8 mouse cellular contexts compared by ENCODE assay signal in the genomic region with DNA sequence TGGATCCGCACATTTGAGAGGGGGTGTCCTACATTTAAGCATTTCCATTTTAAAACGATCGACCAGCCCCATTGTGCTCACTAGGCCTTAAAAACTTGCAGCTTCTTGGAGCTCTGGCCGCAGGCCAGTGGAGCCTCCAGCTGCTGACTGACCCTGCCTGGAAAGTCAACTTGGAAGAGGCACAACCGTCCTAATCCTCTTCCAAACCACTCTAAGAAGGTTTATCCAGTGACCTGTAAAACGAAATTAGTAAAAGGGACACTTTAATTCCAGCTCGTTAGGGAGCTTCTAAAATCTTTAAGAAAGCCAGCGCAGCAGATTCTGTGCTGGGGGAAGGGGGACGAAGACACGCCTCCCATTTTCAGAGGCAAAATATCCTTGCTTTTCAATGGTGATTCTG.
DNase-seq lines count a peak whose midpoint lies in the region; ATAC-seq and TF ChIP-seq lines count a peak whose summit lies in the region.

No protein-coding gene starts in this region.

- DNase-seq in hindbrain, postnatal 0 days (ENCODE audit: low spot score): peak; percentile 15
- DNase-seq in hindbrain, embryonic 10.5 days (ENCODE audit: low spot score): no peak
- peak; percentile 37 for DNase-seq in fibroblast of lung, adult 2 months (ENCODE audit: low read depth)
- DNase-seq in retina, adult 2 months (ENCODE audit: low read depth, low spot score): peak; percentile 74
- DNase-seq in right cerebral cortex, postnatal 36 days (ENCODE audit: low spot score in 2 of 2): no peak
- DNase-seq in embryo, embryonic 11 days: no peak

- H3K27ac ChIP-seq in hindbrain, postnatal 0 days: no peak overlapping the region
- no peak overlapping the region for H3K27ac ChIP-seq in hindbrain, embryonic 10.5 days
- H3K27ac ChIP-seq in kidney, embryonic 16.5 days (ENCODE audit: low read length): peak overlapping the region; percentile 73

- H3K4me1 ChIP-seq in hindbrain, postnatal 0 days (ENCODE audit: insufficient read depth, low read length): no peaks in the 10 kb centered on the region
- H3K4me1 ChIP-seq in hindbrain, embryonic 10.5 days (replicated peaks): no peaks in the 10 kb centered on the region
- H3K4me1 ChIP-seq in kidney, embryonic 16.5 days (ENCODE audit: insufficient read depth, low read length): no peaks in the 10 kb centered on the region

- WGBS in hindbrain, postnatal 0 days: 37% methylated on average over 10 of the region's 10 CpGs
- WGBS in hindbrain, embryonic 10.5 days: 74% methylated on average over 10 of the region's 10 CpGs
- 62% methylated on average over 10 of the region's 10 CpGs for WGBS in kidney, embryonic 16.5 days

- no peaks in the 10 kb centered on the region for H3K9me3 ChIP-seq in hindbrain, postnatal 0 days (ENCODE audit: low read length)
- no peaks in the 10 kb centered on the region for H3K9me3 ChIP-seq in hindbrain, embryonic 10.5 days
- no peaks in the 10 kb centered on the region for H3K9me3 ChIP-seq in kidney, embryonic 16.5 days (ENCODE audit: low read length)

- TF ChIP-seq CTCF in hindbrain, postnatal 0 days (IDR thresholded peaks at IDR 0.05; ENCODE audit: low read depth): no peak

- no peak overlapping the region for H3K4me2 ChIP-seq in hindbrain, postnatal 0 days (ENCODE audit: low read depth, low read length)
- H3K4me2 ChIP-seq in kidney, embryonic 16.5 days (replicated peaks; ENCODE audit: low read depth, low read length): no peak overlapping the region

- H3K9ac ChIP-seq in hindbrain, postnatal 0 days (replicated peaks; ENCODE audit: low read length): no peak overlapping the region
- H3K9ac ChIP-seq in kidney, embryonic 16.5 days (replicated peaks; ENCODE audit: low read length): no peak overlapping the region

- no peaks in the 10 kb centered on the region for H3K27me3 ChIP-seq in hindbrain, postnatal 0 days (ENCODE audit: insufficient read depth, low read length)
- H3K27me3 ChIP-seq in hindbrain, embryonic 10.5 days (ENCODE audit: insufficient read depth, poor library complexity, severe bottlenecking): peaks cover 6% of the 10 kb centered on the region; the same call in 1 of the 2 replicates
- H3K27me3 ChIP-seq in kidney, embryonic 16.5 days (ENCODE audit: insufficient read depth, low read length): no peaks in the 10 kb centered on the region

- H3K4me3 ChIP-seq in hindbrain, postnatal 0 days (ENCODE audit: low read length): no peak overlapping the region
- no peak overlapping the region for H3K4me3 ChIP-seq in hindbrain, embryonic 10.5 days
- H3K4me3 ChIP-seq in kidney, embryonic 16.5 days (ENCODE audit: low read length): no peak overlapping the region

- no peaks in the 10 kb centered on the region for H3K36me3 ChIP-seq in hindbrain, postnatal 0 days (ENCODE audit: insufficient read depth, low read length)
- H3K36me3 ChIP-seq in hindbrain, embryonic 10.5 days: no peaks in the 10 kb centered on the region
- H3K36me3 ChIP-seq in kidney, embryonic 16.5 days (ENCODE audit: insufficient read depth, low read length): no peaks in the 10 kb centered on the region

- no peak for ATAC-seq in hindbrain, postnatal 0 days
- no peak for ATAC-seq in kidney, embryonic 16.5 days (ENCODE audit: low FRiP score, low TSS enrichment)
- ATAC-seq in granulocyte monocyte progenitor cell, adult 5-6 weeks (replicated peaks; ENCODE audit: poor library complexity, severe bottlenecking): no peak

Comparison
In these comparisons a context has a peak if more than half of its experiments do, and no peak if none do; other contexts are left out.
1. DNase-seq: peak in hindbrain, postnatal 0 days (single experiment), fibroblast of lung, adult 2 months (single experiment) and retina, adult 2 months (single experiment); none in hindbrain, embryonic 10.5 days (single experiment), right cerebral cortex, postnatal 36 days (0 of 2) and embryo, embryonic 11 days (single experiment).